Mouse (Mus musculus) stomach, postnatal 0 days (tissue): Measurements from ENCODE around the gene Ufsp2.

Experiments
- CTCF ChIP-seq: IDR thresholded peaks from 2 replicates; pipeline ENCODE4 v1.5.1; 2016; ENCODE audit warnings: antibody characterized with exemption, low read depth, mild to moderate bottlenecking, moderate library complexity
- EP300 ChIP-seq: optimal IDR thresholded peaks from 2 replicates; pipeline ENCODE3; 2016; ENCODE audit warnings: antibody characterized with exemption

DNA sequence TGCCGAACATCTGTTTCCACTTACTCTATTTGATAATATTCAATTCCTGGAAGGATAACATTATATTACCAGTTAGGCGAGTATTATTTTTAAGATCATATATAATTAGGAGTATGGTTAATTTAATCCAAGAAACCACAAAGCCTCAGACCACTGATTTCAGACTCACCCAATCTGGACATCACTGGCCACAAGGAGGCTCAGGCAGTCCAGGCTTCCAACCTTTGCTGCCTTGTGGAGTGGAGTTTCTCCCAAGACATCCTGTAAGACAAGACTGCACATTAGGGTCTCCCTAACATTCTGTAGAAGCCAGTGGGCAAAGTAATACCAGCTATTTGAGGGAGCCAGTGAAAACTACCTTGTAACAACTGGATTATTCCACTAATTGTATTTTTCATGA lies 22.9 kb downstream of the Ufsp2 start:
- TF ChIP-seq CTCF: peak; percentile 58
- no peak for TF ChIP-seq EP300
